Mouse (Mus musculus) embryonic fibroblast, embryonic 13.5 days (primary cell): ENCODE measurements around the gene Pik3r1.

Source experiments
- CTCF ChIP-seq: IDR thresholded peaks from 2 replicates; pipeline ENCODE4 v1.5.1; 2011; ENCODE audit warnings: mild to moderate bottlenecking, control low read depth, low read length, moderate library complexity, borderline replicate concordance; ENCODE audit not compliant: insufficient read depth
- POLR2A ChIP-seq: IDR thresholded peaks from 2 replicates; pipeline ENCODE4 v1.6.1; 2011; ENCODE audit warnings: low read depth, mild to moderate bottlenecking, control low read depth, low read length, moderate library complexity

DNA sequence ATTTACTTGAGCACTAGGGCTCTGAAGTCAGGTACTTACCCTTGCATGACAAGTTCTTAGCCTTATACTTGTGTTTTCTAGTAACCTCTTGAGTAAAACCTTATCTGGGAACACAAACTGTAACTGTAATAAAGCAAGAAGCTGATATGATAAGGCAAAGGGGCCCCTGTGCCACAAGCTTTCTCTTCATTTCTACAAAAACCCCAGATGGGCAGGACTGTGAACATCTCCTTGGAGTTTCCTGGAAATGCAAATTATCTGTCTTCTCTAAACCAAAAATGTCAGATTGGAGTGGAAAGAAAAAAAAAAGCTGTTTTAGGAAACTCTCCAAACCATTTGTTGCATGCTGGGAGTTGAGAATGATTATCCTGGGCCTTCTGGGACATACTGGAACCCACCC, 3.1 kb upstream of the Pik3r1 start:
- TF ChIP-seq CTCF (no peak), POLR2A (no peak)
